Mouse (Mus musculus): ENCODE results near the gene Il15ra.
A peak's percentile ranks its signal among the peaks of the same experiment; 100 is the strongest.

Il15ra gene

DNA sequence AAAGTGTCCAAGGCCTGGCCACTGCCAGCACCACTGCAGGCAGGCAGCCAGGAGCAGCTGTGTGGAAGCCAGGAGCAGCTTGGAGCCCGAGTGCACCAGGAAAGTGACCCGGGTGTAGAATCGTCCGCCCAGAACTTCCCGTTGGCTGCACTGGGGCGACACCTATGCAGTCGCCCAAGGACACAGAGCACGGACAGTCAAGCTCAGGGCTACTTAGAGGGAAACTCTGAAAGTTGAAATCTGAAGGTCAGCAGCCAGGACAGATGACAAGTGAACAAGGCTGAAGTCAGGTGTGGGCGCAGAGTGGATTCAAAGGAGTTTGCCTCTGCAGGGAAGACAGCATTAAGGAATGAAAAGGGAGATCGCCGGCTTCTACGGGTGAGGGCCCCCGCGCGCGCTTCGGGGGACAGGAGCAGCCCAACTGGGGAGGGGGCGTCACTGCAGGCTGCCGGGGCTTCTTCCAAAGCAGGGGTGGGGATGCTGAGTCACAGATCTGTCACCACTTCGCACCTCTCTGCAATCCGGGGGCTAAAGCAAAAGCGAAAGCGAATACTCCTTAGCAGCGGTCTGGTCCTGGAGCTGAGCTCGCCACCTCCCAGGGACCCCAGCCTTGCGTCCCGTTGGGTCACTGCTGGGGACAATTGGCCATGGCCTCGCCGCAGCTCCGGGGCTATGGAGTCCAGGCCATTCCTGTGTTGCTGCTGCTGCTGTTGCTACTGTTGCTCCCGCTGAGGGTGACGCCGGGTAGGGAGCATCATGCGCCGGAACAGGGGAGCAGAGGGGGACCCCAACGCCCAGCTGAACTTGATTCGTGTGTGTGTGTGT, at the start of gene Il15ra:
Gene Il15ra, plus strand, starts transcription at position 90 of the 825 bp plus-strand sequence.
- peak; percentile 40 to 48 for DNase-seq (ENCODE audit: low spot score in 2 of 2)

DNA sequence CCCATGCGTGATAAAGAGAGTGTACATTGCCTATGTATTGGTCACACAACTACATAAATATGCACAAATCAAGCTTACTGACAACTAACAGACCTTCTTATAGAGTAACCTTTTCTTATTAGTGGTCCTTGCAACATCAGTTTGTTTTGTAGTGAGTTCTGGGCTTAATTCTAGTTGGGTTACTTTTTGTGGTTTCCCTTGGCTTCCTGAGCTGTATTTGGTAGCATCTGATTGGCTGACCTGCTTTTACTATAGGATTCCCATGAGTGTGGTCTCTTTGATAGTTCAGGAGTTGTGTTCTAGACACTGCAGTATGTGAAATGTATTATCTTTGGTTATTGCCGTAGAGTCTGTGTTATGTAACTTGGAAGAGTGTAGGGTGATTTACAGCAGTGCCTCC, 47.5 kb upstream of the Il15ra start:
- DNase-seq (ENCODE audit: low spot score in 2 of 2), result no peak

DNA sequence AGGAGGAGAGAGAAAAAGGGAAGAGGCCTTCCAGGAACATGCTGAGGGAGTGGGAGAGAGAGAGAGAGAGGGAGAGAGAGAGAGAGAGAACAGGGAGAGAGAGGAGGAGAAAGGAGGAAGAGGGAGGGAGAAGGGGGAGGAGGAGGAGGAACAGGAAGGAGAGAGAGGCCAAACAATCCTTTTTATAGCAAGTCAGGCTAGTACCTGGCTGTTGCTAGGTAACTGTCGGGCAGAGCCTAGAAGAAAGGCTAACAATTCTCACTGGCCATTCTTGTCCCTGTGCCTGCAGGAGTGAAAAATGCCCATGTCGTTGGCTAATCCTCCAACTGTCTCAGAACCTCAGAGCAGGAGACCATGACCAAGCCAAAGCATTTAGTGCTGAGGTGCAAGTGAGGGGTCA, 45.8 kb upstream of the Il15ra start:
- no peak for DNase-seq (ENCODE audit: low spot score in 2 of 2)

DNA sequence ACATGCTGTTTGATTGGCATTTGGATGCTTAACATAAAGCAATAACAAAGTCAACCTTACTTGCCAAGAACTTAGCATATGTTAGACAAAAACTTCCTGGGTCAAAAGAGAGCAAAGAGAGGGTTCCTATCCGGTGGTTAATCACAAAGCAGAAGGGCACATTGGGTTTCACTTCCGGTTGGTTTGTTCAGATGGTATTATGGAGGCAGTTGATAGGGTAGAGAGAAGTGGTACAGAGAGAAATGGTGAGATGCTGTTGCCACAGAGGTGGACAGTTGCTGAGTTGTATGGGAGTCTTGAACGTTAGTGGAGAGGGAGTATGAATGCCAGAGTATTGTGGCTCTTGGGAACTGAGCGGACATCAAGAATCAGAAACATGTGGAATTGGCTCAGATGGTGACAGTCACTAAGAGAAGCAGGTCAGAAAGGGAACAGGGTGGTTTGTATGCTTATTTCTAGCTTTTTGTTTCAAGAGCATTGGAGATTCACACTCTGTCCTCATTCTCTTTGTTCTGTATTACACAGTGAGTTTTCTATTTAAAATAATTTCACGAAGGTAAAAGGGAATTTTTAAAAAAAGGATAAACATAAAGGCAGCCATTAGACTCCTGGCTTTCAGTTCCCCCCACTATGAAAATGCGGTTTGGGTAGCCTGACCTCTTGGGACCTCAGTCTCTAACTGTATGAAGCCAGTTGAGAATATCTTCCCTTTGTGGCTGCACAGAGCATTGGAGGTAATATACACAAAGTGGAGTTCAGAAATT, 42.8 kb upstream of the Il15ra start:
- peak; percentile 59 to 68 for DNase-seq (ENCODE audit: low spot score in 2 of 2)

DNA sequence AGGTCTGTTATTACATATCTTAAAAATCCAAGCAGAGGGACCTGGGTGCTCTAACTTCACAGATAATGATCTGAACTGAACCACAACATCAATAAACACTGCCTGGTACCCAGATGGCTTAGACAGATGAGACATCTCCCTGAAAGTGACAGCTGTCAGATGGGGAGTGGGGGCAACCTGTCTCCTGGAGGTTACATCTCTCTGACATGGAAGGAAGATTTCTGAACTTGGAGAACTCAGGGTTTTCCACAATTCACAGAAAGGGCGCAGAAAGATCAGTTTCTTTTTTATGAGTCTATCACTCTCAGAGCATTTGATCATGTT, 42.2 kb upstream of the Il15ra start:
- DNase-seq (ENCODE audit: low spot score in 2 of 2), result no peak

DNA sequence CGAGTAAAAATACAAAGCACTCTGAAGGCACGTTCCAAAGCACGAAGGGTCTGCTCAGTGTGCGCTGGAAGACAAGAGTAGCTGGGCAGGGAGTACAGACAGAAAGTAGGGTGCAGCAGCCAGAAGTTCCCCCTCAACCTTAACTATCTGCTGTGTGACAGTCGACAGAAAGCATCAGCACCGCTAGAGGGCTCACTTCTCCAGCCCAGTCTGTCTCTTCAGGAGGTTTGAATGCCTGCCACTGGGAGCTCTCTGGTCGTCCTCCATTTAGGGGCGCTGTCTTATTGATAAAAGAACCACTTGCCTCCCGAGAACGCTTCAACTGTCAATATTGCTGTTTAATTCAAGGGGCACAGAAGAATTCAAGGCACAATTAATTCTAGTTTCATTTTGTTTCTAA, 41.1 kb upstream of the Il15ra start:
- peak; percentile 89 to 90 for DNase-seq (ENCODE audit: low spot score in 2 of 2)

DNA sequence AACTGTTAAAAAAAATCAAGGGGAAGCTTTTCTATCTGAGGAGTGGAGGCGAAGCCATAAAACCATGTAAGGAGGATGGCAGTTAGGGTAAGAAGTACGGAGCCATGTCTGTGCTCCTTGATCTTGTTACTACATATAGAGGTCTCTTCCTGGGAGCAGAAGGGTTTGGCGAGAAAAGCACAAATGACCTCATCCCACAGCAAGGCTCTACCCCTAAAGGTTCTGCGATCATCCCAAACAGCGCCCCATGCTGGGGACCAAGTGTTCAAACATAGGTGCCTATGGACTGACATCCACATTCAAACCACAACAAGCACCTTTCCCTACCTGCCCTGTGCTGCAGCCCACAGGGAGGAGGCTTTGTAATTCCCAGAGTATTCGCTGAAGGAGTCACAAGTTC, 40.7 kb upstream of the Il15ra start:
- peak in 1 of 2 experiments; percentile 44 for DNase-seq (ENCODE audit: low spot score in 2 of 2)

DNA sequence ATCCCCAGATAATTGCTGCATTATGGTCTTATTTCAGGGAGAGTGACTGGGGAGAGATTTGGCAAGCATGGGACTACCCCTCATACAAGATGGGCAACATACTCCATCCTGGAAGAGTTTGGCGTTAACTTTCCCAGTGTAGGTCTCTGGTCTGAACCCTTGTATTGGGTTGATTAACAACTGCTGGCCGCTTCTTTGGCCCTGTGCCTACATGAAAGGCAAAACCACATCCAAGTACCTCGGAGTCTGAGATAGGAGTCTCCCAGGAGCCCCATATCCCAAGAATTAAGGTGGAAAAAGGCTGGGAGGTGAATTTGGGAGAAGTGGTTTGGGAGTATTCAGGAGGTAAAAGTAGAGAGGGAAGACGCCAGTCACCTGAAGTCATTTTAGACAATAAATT, 40.3 kb upstream of the Il15ra start:
- DNase-seq (ENCODE audit: low spot score in 2 of 2), result no peak

DNA sequence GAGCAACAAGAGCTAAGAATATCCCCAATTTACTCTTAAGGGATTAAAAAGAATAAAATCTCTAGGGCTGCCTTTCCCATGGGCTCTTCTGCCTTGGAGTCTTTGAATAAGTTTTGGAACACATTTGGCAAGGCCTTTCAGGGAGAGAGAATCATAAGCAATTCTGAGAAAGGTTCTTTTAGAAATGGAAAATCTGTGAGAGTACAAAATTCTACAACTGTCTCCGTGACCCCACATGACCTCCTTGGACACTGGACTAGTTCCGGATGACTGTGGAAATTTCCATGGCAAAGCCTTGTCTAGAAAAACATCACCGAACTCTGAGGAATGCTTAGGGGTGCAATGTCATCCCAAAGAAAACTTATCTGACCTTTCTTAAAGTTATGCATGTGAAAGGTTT, 39.8 kb upstream of the Il15ra start:
- DNase-seq (ENCODE audit: low spot score in 2 of 2), result no peak

DNA sequence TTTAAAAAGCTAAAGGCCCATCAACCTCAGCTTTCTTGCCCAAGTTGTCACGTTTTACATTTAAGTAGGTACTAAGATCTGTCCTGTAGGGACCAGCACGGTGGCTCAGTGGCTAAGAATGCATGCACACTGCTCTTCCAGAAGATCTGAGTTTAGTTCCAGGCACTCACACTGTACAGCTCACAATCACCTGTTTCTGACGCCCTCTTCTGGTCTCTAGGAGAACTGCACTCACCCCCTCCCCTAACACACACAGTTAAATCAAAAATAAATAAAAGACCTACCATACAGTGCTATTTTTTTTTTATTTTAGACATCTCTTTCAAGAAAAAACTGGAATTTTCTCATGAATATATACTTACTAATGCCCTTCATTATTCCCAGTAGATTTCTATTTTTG, 32.9 kb upstream of the Il15ra start:
- DNase-seq (ENCODE audit: low spot score in 2 of 2), result peak in 1 of 2 experiments; percentile 27

DNA sequence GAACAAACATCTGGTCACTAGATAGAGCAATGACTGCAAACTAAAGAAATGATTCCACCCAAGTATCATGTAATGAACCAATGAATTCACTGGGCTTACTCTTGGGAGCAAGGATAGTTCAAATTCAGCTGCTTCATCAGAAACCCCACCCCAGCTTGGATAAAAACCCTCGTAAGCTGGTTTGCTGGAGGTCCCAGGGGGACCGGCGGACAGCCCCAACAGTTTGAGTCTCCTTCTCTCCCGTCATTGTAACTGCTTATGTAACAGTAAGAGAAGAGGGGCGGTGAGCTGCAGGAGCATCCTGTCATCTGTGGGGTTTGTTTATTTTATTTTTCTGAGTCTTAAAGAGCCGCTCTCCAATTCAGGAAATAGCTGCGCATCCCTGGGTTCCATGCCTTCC, 25.5 kb upstream of the Il15ra start:
- no peak for DNase-seq (ENCODE audit: low spot score in 2 of 2)

DNA sequence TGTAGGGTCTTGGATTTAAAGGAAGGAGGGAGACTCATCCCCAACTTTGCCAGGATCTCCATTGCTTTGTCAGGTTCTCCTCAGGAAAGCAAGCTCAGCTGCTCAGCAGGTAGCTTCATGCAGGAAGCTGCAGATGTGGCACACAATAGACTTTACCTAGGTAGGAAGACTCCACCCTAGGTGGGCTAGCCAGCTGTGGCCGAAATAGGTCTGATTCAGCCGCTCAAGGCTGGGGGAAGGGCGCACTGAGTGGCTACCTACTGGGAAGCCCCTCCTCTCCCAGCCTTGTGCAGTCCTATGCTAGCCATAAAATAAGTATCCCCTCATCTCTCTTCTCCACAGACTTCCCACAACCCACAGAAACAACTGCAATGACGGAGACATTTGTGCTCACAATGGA, 22.4 kb upstream of the Il15ra start:
- no peak for DNase-seq (ENCODE audit: low spot score in 2 of 2)

DNA sequence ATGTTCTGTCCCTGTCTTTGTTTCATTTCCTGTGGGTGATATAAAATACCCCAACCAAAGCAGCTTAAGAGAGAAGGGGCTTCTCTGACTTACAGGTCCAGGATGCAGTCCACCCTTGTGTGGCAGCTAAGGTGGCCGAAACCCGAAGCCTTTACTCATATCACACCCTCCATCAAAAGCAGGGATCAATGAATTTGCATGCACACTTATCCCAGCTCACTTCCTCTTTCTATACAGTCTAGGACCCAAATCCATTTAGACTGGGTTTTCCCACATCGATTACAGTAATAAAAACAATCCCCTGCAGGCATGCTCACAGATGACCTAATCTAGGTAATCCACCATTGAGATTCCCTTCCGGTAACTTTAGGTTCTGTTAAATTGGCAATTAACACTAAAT, 18.6 kb upstream of the Il15ra start:
- DNase-seq (ENCODE audit: low spot score in 2 of 2), result no peak

DNA sequence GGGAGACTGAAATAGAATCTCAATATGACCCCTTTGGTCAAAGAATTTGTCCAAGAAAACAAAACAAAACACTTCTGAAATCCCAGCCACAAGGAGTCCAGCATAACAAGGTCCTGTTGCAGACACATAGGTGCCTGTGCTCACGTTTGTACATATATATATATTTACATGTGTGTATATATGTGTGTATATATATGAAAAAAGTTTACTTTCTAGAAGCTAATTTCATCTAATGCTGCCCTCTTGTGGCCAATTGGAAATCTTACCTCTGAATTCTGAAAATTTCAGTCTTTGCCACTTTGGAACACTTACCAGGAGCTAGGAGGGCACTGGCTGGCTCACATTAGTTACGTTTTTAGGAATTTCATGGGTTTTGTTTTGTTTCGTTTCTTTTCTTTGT, 17.7 kb upstream of the Il15ra start:
- DNase-seq (ENCODE audit: low spot score in 2 of 2), result peak in 1 of 2 experiments; percentile 20

DNA sequence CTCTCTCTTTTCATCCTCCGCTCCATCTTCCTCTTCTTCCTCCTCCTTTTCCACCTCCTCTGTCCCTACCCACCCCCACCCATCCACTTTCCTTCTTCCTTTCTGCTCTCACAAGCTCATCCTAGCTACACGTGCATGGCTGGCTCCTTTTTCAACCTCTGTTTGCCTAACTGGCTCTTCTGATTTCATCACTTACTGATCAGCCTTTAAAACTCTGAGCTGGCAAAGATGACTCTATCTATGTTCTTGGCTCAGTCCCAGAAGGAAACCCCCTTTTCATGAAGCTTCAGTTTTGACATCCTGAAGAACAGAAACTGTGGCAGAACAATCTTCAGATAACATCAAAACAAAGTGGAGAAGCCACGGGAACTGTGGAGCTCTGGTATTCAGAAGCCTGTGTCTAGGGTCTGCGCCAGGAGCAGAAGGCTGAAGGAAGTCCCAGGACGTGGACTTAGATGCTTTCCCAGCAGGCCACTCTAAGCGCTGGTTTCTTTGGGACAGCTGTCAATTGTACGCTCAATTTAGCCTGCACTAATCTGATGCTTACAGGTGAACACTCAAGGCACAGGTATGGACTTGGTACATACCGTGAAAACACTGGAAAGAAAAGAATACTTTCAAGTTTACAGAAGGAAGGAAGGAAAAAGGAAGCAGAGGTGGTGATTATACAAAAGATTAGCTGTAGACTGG, 14.7 kb upstream of the Il15ra start:
- no peak for DNase-seq (ENCODE audit: low spot score in 2 of 2)

DNA sequence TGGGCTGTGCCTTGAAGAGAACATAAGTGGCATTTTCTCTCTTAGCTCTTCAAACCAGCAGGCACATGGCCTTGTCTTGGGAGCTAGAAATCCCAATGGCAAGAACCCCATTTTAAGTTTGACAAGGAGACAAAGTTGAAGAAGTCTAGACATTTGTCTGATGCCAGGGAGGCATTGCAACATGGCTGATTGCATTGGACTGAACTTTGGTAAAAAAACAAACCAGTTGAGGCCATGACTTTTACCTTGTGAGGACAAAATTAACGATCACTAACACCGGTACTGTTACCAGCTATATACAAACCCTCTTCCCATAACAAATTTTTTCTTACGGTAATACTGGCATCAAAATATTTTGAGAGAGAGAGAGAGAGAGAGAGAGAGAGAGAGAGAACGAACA, 11.7 kb upstream of the Il15ra start:
- DNase-seq (ENCODE audit: low spot score in 2 of 2), result no peak

DNA sequence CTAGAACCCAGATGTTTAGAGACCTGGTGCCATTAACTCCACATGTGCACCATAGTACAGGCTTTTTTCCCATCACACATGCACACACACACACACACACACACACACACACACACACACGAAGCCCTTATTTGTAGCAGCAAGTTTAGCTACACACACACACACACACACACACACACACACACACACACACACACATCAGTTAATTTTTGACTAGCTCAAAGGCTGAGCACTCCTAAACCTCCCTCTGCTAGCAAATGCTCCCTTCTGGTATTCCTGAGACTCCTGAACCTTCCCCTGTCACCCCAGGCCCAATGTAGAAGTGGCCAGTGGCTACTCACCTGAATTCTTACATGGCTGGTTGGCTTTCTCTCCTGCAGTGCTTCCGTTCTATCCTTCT, 11.0 kb upstream of the Il15ra start:
- DNase-seq (ENCODE audit: low spot score in 2 of 2), result no peak

DNA sequence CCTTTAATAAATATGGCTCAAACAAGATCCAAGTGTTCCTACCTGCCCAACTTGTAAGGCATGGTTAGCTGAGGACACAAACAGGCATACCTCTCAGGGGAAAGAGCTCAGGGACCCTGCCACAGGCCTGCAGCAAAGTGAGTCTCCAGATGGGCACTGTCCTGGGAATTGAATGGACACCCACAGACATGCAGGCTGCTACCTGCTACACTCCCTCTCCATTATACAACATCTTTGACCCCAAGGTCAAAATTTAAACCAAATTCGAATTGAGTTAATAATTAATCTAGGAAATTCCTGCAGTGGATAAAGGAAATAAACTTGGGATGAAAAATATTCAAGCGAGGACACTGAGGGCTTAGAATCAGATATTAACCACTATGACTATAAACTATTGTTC, 9.2 kb upstream of the Il15ra start:
- no peak for DNase-seq (ENCODE audit: low spot score in 2 of 2)

DNA sequence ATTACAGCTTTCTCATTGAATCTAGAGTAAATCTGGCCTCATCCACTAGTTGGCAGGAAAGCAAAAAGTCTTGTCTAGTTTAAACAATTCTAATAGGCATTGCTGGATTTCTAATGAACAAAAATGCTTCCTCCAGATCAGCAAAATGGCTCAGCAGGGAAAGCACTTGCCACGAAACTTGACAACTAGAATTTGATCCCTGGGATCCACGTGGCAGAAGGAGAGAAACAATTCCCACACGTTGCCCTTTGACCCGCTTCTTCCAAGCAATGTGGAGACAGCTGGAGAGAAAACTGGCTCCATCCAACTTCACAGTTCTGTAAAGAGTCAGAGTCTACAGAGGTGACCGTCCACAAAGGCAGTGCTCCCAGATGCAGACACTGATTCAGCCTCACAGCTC, 6.1 kb upstream of the Il15ra start:
- DNase-seq (ENCODE audit: low spot score in 2 of 2), result no peak

DNA sequence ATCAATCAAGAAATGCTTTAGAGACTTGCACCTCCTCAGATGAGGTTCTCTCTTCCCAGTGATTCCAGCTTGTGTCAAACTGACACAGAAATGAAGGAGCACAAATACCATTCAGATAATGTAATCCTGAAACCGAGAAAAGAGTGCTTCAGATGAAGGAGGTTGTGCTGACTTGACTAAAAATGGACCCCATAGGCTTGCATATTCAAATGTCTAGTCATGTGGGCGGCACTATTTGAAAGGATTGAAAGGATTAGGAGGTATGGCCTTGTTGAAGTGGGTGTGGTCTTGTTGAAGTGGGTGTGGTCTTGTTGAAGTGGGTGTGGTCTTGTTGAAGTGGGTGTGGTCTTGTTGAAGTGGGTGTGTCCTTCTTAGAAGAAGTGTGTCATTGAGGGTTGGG, 5.2 kb upstream of the Il15ra start:
- no peak for DNase-seq (ENCODE audit: low spot score in 2 of 2)

DNA sequence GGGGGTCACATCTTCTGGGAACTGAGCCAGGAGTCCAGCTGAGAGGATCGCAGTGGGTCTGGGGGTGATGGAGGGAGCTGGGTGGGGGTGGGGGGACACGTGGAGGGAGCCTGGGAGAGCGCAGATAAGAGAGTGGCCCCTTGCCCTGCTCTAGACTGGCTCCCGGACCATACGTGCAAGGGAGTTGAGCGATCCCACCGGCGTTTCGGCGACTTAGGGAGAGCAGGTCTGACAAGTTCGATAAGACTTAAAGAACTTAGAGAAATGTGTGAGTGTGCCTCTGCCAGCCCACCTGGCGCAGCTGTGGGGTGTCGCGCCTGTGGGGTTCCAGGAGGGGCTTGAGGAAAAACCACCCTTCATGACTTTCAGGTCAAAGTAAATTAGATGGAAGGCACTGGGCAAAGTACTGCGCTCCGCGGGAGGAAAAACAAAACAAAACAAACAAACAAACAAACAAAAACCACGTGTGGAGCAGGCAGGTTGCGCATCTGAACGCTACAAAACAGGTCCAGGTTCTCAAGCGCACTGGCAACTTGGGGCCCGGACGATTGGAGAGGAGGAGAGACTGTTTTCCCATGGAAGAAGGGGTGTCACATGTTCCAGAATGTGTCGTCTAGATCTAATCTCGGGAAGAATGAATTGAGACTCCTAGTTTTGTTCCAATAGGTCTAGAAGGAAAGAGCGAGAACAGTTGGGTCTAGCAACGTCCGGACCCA, 1.1 kb downstream of the Il15ra start:
- DNase-seq (ENCODE audit: low spot score in 2 of 2), result no peak

DNA sequence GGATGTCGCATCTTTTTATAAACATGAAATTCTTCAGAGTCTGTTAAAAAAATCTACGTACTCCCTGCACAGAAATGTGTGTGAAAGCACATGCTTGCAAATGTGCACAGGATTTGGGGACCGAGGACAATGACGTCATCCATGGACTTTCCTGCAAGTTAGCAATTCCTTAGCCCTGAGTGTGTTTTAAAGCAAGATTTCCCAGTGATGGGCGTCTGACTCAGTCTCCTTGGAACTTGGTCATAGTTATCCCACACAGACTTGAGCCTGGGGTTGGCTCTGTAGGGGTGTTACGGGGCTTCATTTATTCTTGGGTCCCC, 1.6 kb downstream of the Il15ra start:
- DNase-seq (ENCODE audit: low spot score in 2 of 2), result no peak

Measured in spleen, postnatal 36 days (tissue).